Mouse (Mus musculus): ENCODE measurements at regions not wholly inside any gene's neighbourhood (a gene's known extent, or its start where the extent isn't known, plus 50 kb on each side); places are given as distances from the start of the nearest gene placed in this dataset.

DNA sequence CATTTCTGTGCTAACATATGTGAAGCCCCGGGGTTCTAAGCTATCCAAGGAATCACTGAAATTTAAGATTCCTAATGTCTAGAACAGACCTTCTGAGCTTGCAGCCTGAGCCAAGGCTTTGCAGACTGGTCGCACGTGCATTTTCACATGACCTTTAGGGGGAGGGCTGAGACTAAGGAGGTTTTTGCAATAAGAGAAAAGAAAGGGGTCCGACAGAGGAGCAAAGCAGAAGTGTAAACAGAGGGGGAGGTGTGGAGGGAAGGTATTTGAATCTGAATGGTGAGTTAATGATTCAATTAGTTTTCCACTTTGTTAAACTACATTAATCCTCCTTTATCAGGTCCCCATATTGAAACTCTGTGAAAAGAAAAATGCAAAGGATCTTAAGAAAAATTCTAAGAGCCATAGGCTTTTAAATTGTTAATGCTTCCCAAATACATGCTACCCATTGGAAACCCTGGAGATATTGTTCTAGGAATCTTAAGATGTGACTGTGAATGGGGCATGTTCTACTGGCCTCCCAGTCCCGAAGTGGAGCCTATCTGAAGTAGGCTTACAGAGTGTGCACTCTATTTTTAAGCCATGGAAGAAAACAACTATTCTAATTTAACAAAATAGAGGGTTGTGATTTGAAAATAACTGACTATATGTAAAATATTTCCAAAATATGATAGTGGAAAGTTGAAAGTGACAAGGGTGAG lies 322.9 kb downstream of the Epha7 start:
- no peak for DNase-seq

- DNase-seq: no peak
These were observed 325.9 kb downstream of the Epha7 start for GRCm38 (mm10) chr4:29138771-29139301.

DNA sequence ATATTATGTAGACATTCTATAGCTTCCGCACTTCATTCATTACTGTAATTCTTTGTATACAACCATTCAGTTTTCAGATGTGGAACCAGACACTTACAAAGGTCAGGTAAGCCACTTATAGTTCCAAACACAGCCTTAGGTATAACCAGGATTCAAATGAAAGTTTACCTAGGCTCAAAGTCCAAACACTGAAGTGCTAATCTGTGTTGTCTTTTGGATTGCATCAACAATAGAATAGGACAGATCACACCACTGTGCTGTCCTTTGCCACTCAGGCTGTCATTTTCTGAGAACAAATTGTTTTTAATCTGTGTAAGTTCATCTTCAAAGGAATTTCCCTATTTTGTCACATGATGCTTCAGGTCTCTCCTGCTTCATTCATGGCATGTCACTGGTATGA lies 330.5 kb downstream of the Epha7 start:
- no peak for DNase-seq

DNA sequence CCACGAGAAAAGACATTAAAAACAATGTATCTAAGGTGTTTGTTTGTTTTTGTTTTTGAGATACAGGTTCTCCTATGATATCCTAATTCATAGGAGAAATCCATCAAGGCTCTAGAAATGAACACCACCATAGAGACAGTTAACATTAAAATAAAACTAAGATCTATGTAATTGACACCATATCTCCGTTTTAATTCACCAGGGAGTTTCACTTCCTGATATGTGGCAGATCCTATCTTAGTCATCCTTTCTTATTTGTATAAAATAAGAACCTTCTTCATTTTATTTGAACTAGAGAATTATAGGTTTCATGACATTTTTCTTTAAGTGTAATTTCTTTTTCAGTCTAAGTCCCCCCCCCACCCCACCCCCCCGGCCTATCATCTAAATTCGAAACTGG lies 332.3 kb downstream of the Epha7 start:
- DNase-seq: no peak

DNA sequence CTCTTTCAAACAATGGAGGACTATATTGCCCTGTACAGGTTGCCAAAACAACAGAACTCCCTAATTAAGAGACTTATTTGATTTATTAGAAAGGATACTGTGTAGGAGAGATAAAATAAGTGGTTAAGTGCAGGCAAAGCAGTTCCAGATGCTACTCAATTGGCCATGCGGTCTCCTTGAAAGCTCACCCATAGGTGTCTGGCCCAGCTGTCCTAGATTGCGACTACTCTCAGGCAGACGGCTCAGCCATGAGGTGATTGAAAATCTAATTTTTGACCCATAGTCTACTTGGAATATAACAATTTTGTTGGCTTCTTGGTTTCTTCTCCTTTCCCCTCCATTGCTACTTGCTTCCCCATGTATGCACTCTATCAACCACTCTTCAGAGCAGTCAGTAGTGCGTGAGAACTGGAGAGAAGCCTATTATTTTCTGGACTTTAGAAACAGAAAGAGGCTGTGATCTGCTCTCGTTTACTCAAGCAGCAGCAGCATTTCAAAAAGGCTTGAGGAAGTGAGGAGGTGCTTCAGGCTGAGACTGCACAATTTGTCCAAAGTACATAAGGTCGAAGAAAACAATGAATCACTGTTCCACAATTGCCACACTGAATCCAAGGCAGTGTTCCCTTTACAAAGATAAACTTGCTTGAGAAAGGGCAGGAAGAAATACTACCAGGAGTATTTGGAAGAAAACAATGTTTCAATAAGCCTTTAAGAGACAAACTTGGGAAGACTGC lies 339.4 kb downstream of the Epha7 start:
- no peak for DNase-seq

- DNase-seq: no peak
These were observed 369.6 kb downstream of the Epha7 start for GRCm38 (mm10) chr4:29182494-29182893.

DNA sequence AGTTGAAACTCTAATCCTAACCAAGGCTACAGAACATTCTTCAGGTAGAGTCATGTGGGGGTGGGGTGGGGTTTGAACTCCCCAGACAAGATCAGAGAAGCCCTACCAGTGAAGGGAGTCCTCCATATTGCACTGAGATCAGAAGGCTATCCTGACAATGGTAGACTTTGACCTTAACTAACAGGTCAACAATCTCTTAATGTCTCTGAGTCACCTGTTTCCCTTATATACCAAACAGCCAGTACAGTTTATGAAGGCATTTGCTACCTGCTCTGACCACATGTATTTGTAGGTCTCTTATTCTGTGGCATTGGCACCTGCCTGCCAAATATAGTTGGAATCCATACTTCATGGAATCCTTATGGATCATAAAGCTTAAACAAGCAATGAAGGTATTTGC lies 370.5 kb downstream of the Epha7 start:
- DNase-seq: no peak

GRCm38 (mm10) chr4:29183818-29184217 lies 370.9 kb downstream of the Epha7 start:
- DNase-seq: no peak

DNA sequence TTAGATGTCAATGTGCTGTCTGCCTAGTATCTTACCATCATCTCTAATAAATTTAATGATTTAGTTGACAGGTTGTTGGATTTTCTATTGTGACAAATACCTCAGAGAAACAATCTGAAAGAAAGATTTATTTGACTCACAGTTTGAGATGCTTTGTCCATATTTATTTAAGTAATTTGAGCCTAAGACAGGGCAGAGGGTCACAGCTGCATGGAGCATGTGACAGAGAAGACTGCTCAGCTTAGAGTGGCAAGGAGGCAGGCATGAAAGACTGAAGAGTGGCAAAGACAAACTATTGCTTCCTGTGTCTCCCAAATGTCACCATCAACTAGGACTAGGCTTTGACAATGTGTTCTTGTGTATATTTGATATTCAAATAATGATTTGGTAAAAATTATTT lies 388.0 kb downstream of the Epha7 start:
- no peak for DNase-seq

Data from lung, postnatal 4 days (tissue).